Mouse (Mus musculus): Measurements from ENCODE around the gene Gm28490. TPM values are rescaled to one million over a fixed set of nuclear protein-coding genes. Genes with fewer than 3 reads are reported as not detected.

Gene Gm28490
- not detected for polyA plus RNA-seq (2014; fragmentation: Illumina TruSeq; extraction: RNeasy Lipid Tissue Mini Kit (QIAGEN cat#74804); ENCODE audit: insufficient read depth, low read depth, low replicate concordance)

GRCm38 (mm10) chrY:31634656-31635055, at the start of gene Gm28490:
Gene Gm28490, minus strand, starts transcription at chrY:31634756.

Data from lung, adult 10 weeks (tissue).